Mouse (Mus musculus) urinary bladder, postnatal 0 days (tissue): Measurements from ENCODE around the gene Olfr1037. TPM values are rescaled to one million over a fixed set of nuclear protein-coding genes. Genes with fewer than 3 reads are reported as not detected.

ENCODE experiments used
- polyA plus RNA-seq: library from polyadenylated mRNA; unstranded; fragments of >200 nt; fragmentation: Nextera tagmentation; extraction: Ambion mirVana; gene quantifications from 2 replicates; pipeline ENCODE4 v1.2.1, GENCODE M21; 2015

Gene Olfr1037
- not detected in 2 replicates for polyA plus RNA-seq

DNA sequence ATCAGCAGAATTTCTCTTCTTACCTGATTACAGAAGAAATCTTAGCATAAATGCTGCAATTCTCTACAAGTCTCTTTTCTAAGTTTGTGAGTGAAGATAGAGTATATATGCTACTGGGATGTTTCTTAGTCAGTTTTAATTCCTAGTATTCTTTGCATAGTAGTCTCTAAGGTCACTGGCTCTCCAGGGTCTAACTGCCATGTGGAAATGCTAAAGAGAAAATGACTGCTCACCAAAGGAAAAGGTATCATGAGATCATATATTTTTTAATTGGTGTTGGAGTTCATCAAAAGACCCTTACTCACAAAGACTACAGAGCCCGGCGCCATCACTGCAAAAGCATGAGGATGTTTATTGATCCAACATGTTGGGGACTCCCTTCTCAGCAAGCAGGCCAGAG, at the start of gene Olfr1037:
Gene Olfr1037 (minus strand): TSS at position 101 of the 400 bp plus-strand sequence.

GRCm38 (mm10) chr2:86135828-86136227, 48.6 kb upstream of the Olfr1037 start, which contains the start of gene Olfr1039:
Olfr1039 (minus strand) TSS chr2:86135928.

GRCm38 (mm10) chr2:86073692-86074091, 13.5 kb downstream of the Olfr1037 start, which contains the start of gene Olfr1036:
Olfr1036 (plus strand) TSS chr2:86073992.

GRCm38 (mm10) chr2:86045561-86045960, 41.6 kb downstream of the Olfr1037 start, which contains the start of gene Olfr1034:
Olfr1034 (plus strand) TSS chr2:86045861.

Other genes starting within 250 kb of the Olfr1037 start
- gene Olfr1019, start 241.9 kb downstream of the Olfr1037 start, polyA plus RNA-seq: not detected in 2 replicates
- not detected in 2 replicates for gene Olfr1020, start 240.4 kb downstream of the Olfr1037 start, polyA plus RNA-seq
- not detected in 2 replicates for gene Olfr1022, start 218.8 kb downstream of the Olfr1037 start, polyA plus RNA-seq
- not detected in 2 replicates for gene Olfr1023, start 201.7 kb downstream of the Olfr1037 start, polyA plus RNA-seq
- gene Olfr1024, start 182.3 kb downstream of the Olfr1037 start, polyA plus RNA-seq: not detected in 2 replicates
- gene Olfr1025-ps1, start 172.2 kb downstream of the Olfr1037 start, polyA plus RNA-seq: not detected in 2 replicates
- not detected in 2 replicates for gene Olfr1026, start 165.8 kb downstream of the Olfr1037 start, polyA plus RNA-seq
- gene Olfr1028, start 136.9 kb downstream of the Olfr1037 start, polyA plus RNA-seq: not detected in 2 replicates
- not detected in 2 replicates for gene Olfr1029, start 113.5 kb downstream of the Olfr1037 start, polyA plus RNA-seq
- not detected in 2 replicates for gene Olfr1030, start 108.1 kb downstream of the Olfr1037 start, polyA plus RNA-seq
- gene Olfr1031, start 97.1 kb downstream of the Olfr1037 start, polyA plus RNA-seq: not detected in 2 replicates
- not detected in 2 replicates for gene Olfr1032, start 81.8 kb downstream of the Olfr1037 start, polyA plus RNA-seq
- gene Olfr1033, start 66.8 kb downstream of the Olfr1037 start, polyA plus RNA-seq: 41.0 TPM in 2 replicates
- gene Olfr1034, start 41.5 kb downstream of the Olfr1037 start, polyA plus RNA-seq: 0.07 TPM in 2 replicates
- not detected in 2 replicates for gene Olfr1036, start 13.4 kb downstream of the Olfr1037 start, polyA plus RNA-seq
- not detected in 2 replicates for gene Olfr1039, start 48.5 kb upstream of the Olfr1037 start, polyA plus RNA-seq
- gene Olfr1040, start 59.3 kb upstream of the Olfr1037 start, polyA plus RNA-seq: not detected in 2 replicates
- not detected in 2 replicates for gene Olfr1042, start 74.5 kb upstream of the Olfr1037 start, polyA plus RNA-seq
- gene Olfr1043, start 80.1 kb upstream of the Olfr1037 start, polyA plus RNA-seq: not detected in 2 replicates
- not detected in 2 replicates for gene Olfr1044, start 90.4 kb upstream of the Olfr1037 start, polyA plus RNA-seq
- gene Olfr52, start 98.3 kb upstream of the Olfr1037 start, polyA plus RNA-seq: not detected in 2 replicates
- gene Olfr1045, start 115.6 kb upstream of the Olfr1037 start, polyA plus RNA-seq: not detected in 2 replicates
- gene Olfr1046, start 131.9 kb upstream of the Olfr1037 start, polyA plus RNA-seq: not detected in 2 replicates
- gene Olfr1047, start 144.0 kb upstream of the Olfr1037 start, polyA plus RNA-seq: not detected in 2 replicates
- not detected in 2 replicates for gene Olfr1048, start 152.9 kb upstream of the Olfr1037 start, polyA plus RNA-seq
- not detected in 2 replicates for gene Olfr1049, start 170.9 kb upstream of the Olfr1037 start, polyA plus RNA-seq
- gene Olfr1051, start 191.7 kb upstream of the Olfr1037 start, polyA plus RNA-seq: not detected in 2 replicates
- not detected in 2 replicates for gene Olfr1052, start 205.1 kb upstream of the Olfr1037 start, polyA plus RNA-seq
- not detected in 2 replicates for gene Olfr1053, start 227.9 kb upstream of the Olfr1037 start, polyA plus RNA-seq
- not detected in 2 replicates for gene Olfr1054, start 248.0 kb upstream of the Olfr1037 start, polyA plus RNA-seq